Mouse (Mus musculus): ENCODE data around the gene Bspry.

GRCm38 (mm10) chr4:62454995-62455394 lies 24.9 kb upstream of the Bspry start:
- peak; percentile 67 for TF ChIP-seq CTCF (IDR thresholded peaks at IDR 0.05; ENCODE audit: low read depth, low read length)
- TF ChIP-seq POLR2A (IDR thresholded peaks at IDR 0.05; ENCODE audit: extremely low read depth, insufficient read depth, low read length) = no peak

Data from liver, adult 2 months (tissue).